Mouse (Mus musculus) ES-E14 (cell line): Measurements from ENCODE around the gene Sox5.

Experiments
- CHD2 ChIP-seq: IDR thresholded peaks from 2 replicates; pipeline ENCODE4 v1.6.1; 2014; ENCODE audit warnings: mild to moderate bottlenecking, low read depth, low read length, inconsistent platforms
- HCFC1 ChIP-seq: IDR thresholded peaks from 2 replicates; pipeline ENCODE4 v1.6.1; 2012; ENCODE audit warnings: low read length, inconsistent platforms, borderline replicate concordance; ENCODE audit not compliant: insufficient read depth
- ZC3H11A ChIP-seq: IDR thresholded peaks from 2 replicates; pipeline ENCODE4 v1.6.1; 2012; ENCODE audit warnings: low read depth, mild to moderate bottlenecking, inconsistent platforms, low read length, borderline replicate concordance

DNA sequence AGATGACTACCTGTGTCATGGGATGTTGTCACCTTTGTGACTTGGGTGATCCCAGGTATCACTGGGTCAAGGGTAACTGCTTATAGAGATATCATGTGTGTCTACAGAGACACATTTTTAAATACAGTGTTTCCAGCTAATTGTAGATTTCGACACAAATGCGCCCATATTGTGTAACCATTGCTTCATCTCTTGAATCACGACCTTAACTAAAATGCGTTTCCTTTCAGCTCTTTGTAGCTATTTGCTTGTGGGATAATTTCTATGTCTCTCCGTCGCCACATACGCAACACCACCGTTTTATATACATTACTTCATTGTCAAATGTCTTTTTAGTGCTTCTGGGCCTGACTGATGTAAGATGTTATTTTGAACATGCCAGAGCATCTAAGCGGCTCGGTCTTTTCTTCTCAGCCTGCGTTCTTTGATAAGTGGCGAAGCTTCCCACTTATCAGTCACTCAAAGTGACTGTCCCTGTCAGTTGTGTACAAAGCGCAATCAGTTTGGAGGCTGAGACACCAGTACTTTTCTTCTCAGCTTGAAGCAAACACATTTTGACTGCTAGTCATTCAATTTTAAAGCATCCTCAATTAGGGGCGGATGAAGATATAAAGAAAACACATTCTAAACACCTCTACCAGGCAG, 769.8 kb downstream of the Sox5 start:
- TF ChIP-seq ZC3H11A (no peak), HCFC1 (no peak), CHD2 (no peak)
